In the genomic region with DNA sequence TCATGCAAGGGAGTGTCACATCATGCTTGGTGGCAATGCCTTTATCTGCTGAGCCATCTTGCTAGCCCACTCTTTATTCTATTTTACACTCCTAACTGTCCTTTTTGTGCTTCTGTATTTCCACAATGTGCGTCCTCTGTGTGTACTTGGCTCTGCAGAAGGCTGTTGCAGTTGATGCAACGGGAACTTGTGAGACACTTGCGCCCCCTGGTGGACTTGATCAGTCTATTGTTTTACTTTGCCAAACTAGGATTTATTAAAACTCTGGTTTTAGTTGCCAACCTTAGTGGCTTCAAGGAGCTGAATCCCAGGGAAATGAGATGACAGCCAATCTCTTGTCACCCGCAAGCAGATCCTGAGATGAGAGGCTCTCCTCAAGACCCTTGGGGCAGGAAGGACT, we compare ENCODE assay signal across 9 mouse cellular contexts. TPM values are rescaled to one million over a fixed set of nuclear protein-coding genes. Genes with fewer than 3 reads are reported as not detected.
DNase-seq lines count a peak whose midpoint lies in the region; ATAC-seq and TF ChIP-seq lines count a peak whose summit lies in the region.
"Had no signal": no experiment of that assay in that cellular context is flagged by ENCODE, and none has a peak within 500 bp of the region (broad histone marks: within the 10 kb centered on the region; RNA-seq: fewer than 3 reads in every experiment).

No protein-coding gene starts in this region.

- no peaks in the 10 kb centered on the region for H3K36me3 ChIP-seq in erythroblast, embryonic 14.5 days (ENCODE audit: control insufficient read depth)
- no peaks in the 10 kb centered on the region for H3K36me3 ChIP-seq in liver, embryonic 16.5 days (ENCODE audit: control insufficient read depth, insufficient read depth)

- 0 out of 2 replicates have a peak, but pooled peaks cover 4% of the 10 kb centered on the region for H3K4me1 ChIP-seq in bone marrow macrophage, adult 2 months (ENCODE audit: control insufficient read depth, insufficient read depth, low read length)
- peaks cover 52% of the 10 kb centered on the region for H3K4me1 ChIP-seq in erythroblast, embryonic 14.5 days (ENCODE audit: control insufficient read depth)
- H3K4me1 ChIP-seq in liver, embryonic 16.5 days (ENCODE audit: control insufficient read depth, low read depth, low read length), result peaks cover 38% of the 10 kb centered on the region

- peak overlapping the region; percentile 66; the same call in 1 of the 2 replicates for H3K4me2 ChIP-seq in liver, embryonic 16.5 days (ENCODE audit: low read depth, low read length)

- H3K27me3 ChIP-seq in erythroblast, embryonic 14.5 days (ENCODE audit: control insufficient read depth), result no peaks in the 10 kb centered on the region
- H3K27me3 ChIP-seq in liver, embryonic 16.5 days (ENCODE audit: control insufficient read depth, insufficient read depth, low read depth, low read length), result no peaks in the 10 kb centered on the region

- peak; percentile 37 to 46 for DNase-seq in urinary bladder, adult 18-20 months (ENCODE audit: low spot score in 2 of 2)
- no peak for DNase-seq in urinary bladder, adult 2 months (ENCODE audit: low spot score)
- DNase-seq in kidney, postnatal 10 days, result peak; percentile 92
- peak; percentile 60 to 81 for DNase-seq in right cerebral cortex, postnatal 10 days (ENCODE audit: low spot score in 2 of 2)
- DNase-seq in urinary bladder, postnatal 36 days (ENCODE audit: low spot score in 2 of 2), result peak; percentile 59 to 77

- no peak overlapping the region for H3K9ac ChIP-seq in liver, embryonic 16.5 days (ENCODE audit: low read depth, low read length)

- H3K4me3 ChIP-seq in bone marrow macrophage, adult 2 months (ENCODE audit: insufficient read depth, low read length), result no peak overlapping the region
- H3K4me3 ChIP-seq in erythroblast, embryonic 14.5 days (replicated peaks), result peak overlapping the region; percentile 53
- peak overlapping the region; percentile 38; the same call in 1 of the 2 replicates for H3K4me3 ChIP-seq in liver, embryonic 16.5 days (ENCODE audit: low read depth, low read length)

- peaks cover 5% of the 10 kb centered on the region for H3K9me3 ChIP-seq in erythroblast, embryonic 14.5 days (ENCODE audit: control insufficient read depth, low read length)
- no peaks in the 10 kb centered on the region for H3K9me3 ChIP-seq in liver, embryonic 16.5 days (replicated peaks; ENCODE audit: control insufficient read depth, low read length)

- peak; percentile 72 for TF ChIP-seq CTCF in bone marrow macrophage, adult 2 months (IDR thresholded peaks at IDR 0.05; ENCODE audit: low read depth, low read length)

- WGBS in liver, embryonic 16.5 days (ENCODE audit: insufficient replicate concordance), result 10% methylated on average over 4 of the region's 4 CpGs

- no peak for TF ChIP-seq POLR2A in bone marrow macrophage, adult 2 months (IDR thresholded peaks at IDR 0.05; ENCODE audit: borderline replicate concordance, low read depth, low read length)

- H3K27ac ChIP-seq in bone marrow macrophage, adult 2 months (ENCODE audit: insufficient read depth, low read depth, low read length), result no peak overlapping the region
- H3K27ac ChIP-seq in liver, embryonic 16.5 days (ENCODE audit: low read length), result no peak overlapping the region

- no peak for ATAC-seq in liver, embryonic 16.5 days (ENCODE audit: low read depth)

RNA-seq across cellular contexts. Expression of a gene that starts 2.0 kb away (rescaled TPM):
- polyA plus RNA-seq in urinary bladder, adult 2 months (2012; rRNA removed), result 69.1 and 69.5 TPM in 2 replicates
- polyA plus RNA-seq in bone marrow macrophage, adult 2 months (2012; ENCODE audit: insufficient read depth, insufficient read length, missing spikeins), result 2.6 TPM in 1 of 2 replicates, not detected in the other
- not detected in 2 replicates for polyA plus RNA-seq in erythroblast, embryonic 14.5 days (2012)
- 6.1 and 17.4 TPM in 2 replicates for polyA plus RNA-seq in liver, embryonic 16.5 days (2015; fragmentation: Nextera tagmentation; extraction: Ambion mirVana)

RNA-seq across cellular contexts. Expression of a gene that starts 10.1 kb away (rescaled TPM):
- polyA plus RNA-seq in urinary bladder, adult 2 months (2012; rRNA removed), result 582 and 591 TPM in 2 replicates
- 103 and 118 TPM in 2 replicates for polyA plus RNA-seq in bone marrow macrophage, adult 2 months (2012; ENCODE audit: insufficient read depth, insufficient read length, missing spikeins)
- 14.9 and 28.9 TPM in 2 replicates for polyA plus RNA-seq in erythroblast, embryonic 14.5 days (2012)
- 796 and 823 TPM in 2 replicates for polyA plus RNA-seq in liver, embryonic 16.5 days (2015; fragmentation: Nextera tagmentation; extraction: Ambion mirVana)

RNA-seq across cellular contexts. Expression of a gene that starts 11.5 kb away (rescaled TPM):
- polyA plus RNA-seq in urinary bladder, adult 2 months (2012; rRNA removed), result 5.5 and 7.1 TPM in 2 replicates
- not detected in 2 replicates for polyA plus RNA-seq in bone marrow macrophage, adult 2 months (2012; ENCODE audit: insufficient read depth, insufficient read length, missing spikeins)
- polyA plus RNA-seq in erythroblast, embryonic 14.5 days (2012), result 1.3 TPM in 2 replicates
- polyA plus RNA-seq in liver, embryonic 16.5 days (2015; fragmentation: Nextera tagmentation; extraction: Ambion mirVana), result 95.4 and 105 TPM in 2 replicates

RNA-seq across cellular contexts. Expression of a gene that starts 33.5 kb away (rescaled TPM):
- not detected in 2 replicates for polyA plus RNA-seq in urinary bladder, adult 2 months (2012; rRNA removed)
- not detected in 2 replicates for polyA plus RNA-seq in bone marrow macrophage, adult 2 months (2012; ENCODE audit: insufficient read depth, insufficient read length, missing spikeins)
- not detected in 2 replicates for polyA plus RNA-seq in erythroblast, embryonic 14.5 days (2012)
- 0.25 and 0.32 TPM in 2 replicates for polyA plus RNA-seq in liver, embryonic 16.5 days (2015; fragmentation: Nextera tagmentation; extraction: Ambion mirVana)
- polyA plus RNA-seq: large intestine, adult 2 months had no signal

RNA-seq across cellular contexts. Expression of a gene that starts 35.3 kb away (rescaled TPM):
- 157 and 167 TPM in 2 replicates for polyA plus RNA-seq in urinary bladder, adult 2 months (2012; rRNA removed)
- polyA plus RNA-seq in bone marrow macrophage, adult 2 months (2012; ENCODE audit: insufficient read depth, insufficient read length, missing spikeins), result 62.3 TPM in 2 replicates
- polyA plus RNA-seq in erythroblast, embryonic 14.5 days (2012), result 47.7 and 49.2 TPM in 2 replicates
- polyA plus RNA-seq in liver, embryonic 16.5 days (2015; fragmentation: Nextera tagmentation; extraction: Ambion mirVana), result 144 and 145 TPM in 2 replicates

Comparison
In these comparisons a context has a peak if more than half of its experiments do, and no peak if none do; other contexts are left out.
1. RNA of a gene that starts 11.5 kb away (polyA plus RNA-seq): 95.4 to 105 TPM in liver, embryonic 16.5 days; 5.5 to 7.1 TPM in urinary bladder, adult 2 months, 1.3 TPM in erythroblast, embryonic 14.5 days and not detected in bone marrow macrophage, adult 2 months; every median in the first group is over 10 times any median in the second.